Mouse (Mus musculus): ENCODE data around the gene Zfp423. TPM values are rescaled to one million over a fixed set of nuclear protein-coding genes. Genes with fewer than 3 reads are reported as not detected.

Zfp423 gene
- polyA plus RNA-seq, 1 experiment from 2014 or later: 7.5 TPM

DNA sequence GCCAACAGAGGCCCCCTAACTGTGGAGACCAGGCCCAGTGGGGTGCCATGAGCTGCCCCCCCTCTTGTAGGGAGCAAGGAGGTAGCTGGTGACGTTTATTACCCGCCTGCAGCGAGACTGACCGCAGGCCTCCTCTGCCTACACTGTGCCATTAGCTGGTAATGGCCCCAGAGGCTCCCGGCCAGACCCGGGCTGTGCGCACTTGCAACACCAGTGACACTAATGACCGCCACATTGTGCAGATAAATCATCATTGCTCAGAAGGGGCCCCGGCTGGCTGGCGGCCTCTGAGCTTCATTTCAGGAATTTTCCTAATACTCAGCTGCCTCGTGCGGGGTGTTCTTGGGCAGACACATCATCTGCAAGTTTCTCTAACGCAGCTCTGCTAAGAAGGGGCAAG is 206.7 kb downstream of the Zfp423 start:
- Histone ChIP-seq H3K4me2 (ENCODE audit: low read depth, low read length) (no peak overlapping the region), H3K9me3 (ENCODE audit: control insufficient read depth, low read length) (no peaks in the 10 kb centered on the region), H3K9ac (ENCODE audit: low read length) (no peak overlapping the region), H3K4me1 (replicated peaks; ENCODE audit: control insufficient read depth, insufficient read depth, low read length) (peaks cover 25% of the 10 kb centered on the region), H3K27ac (ENCODE audit: low read length) (no peak overlapping the region), H3K27me3 (ENCODE audit: control insufficient read depth, insufficient read depth, low read depth, low read length) (no peaks in the 10 kb centered on the region), H3K36me3 (ENCODE audit: control insufficient read depth, insufficient read depth, low read length) (no peaks in the 10 kb centered on the region), H3K4me3 (ENCODE audit: low read length) (no peak overlapping the region)
- ATAC-seq (ENCODE audit: low read depth): peak; percentile 79
- 58% methylated on average over 13 of the region's 13 CpGs for WGBS

DNA sequence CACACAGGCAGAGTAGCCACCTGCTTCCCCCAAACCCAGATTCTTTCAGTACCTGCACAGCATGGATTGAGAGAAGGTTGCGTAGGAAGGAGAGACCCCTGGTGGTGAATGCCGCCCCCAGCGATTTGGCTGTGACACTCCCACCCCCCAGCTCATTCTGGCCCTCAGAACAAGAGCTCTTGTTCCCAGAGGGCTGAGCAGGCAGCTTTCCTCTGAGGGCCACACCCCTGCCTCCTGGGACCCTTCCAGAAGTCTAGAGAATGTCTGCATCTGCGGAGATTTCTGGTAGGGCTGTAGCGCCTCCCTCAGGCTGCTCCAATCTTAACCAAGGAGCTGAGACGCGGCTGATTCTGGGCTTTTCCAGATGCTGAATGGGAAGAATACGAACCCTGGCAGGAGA is 211.8 kb downstream of the Zfp423 start:
- H3K27me3 ChIP-seq (ENCODE audit: control insufficient read depth, insufficient read depth, low read depth, low read length): no peaks in the 10 kb centered on the region
- H3K9ac ChIP-seq (ENCODE audit: low read length): no peak overlapping the region
- peaks cover 40% of the 10 kb centered on the region for H3K4me1 ChIP-seq (replicated peaks; ENCODE audit: control insufficient read depth, insufficient read depth, low read length)
- no peak overlapping the region for H3K4me3 ChIP-seq (ENCODE audit: low read length)
- 33% methylated on average over 8 of the region's 8 CpGs for WGBS
- H3K36me3 ChIP-seq (ENCODE audit: control insufficient read depth, insufficient read depth, low read length): no peaks in the 10 kb centered on the region
- no peak overlapping the region for H3K27ac ChIP-seq (ENCODE audit: low read length)
- no peak overlapping the region for H3K4me2 ChIP-seq (ENCODE audit: low read depth, low read length)
- peak; percentile 45 for ATAC-seq (ENCODE audit: low read depth)
- H3K9me3 ChIP-seq (ENCODE audit: control insufficient read depth, low read length): no peaks in the 10 kb centered on the region

DNA sequence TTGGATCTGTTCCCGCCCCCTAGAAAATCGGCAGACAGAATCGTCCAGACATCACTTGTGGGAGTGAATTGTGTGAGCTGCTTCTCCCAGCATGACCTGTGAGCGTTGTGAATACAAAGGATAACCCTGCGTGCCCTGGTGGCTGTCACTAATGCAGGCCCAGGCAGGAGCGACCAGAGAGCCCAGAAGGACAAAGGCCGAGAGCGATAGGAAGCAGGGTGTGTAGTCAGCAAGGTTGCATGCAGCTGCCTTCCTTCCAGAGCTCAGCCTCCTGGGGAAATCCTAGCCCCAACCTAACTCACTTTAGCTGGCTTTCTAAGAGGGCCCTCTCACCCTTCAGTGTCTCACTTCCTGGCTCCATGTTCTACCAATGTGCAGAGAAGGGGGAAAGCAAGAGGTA is 212.3 kb downstream of the Zfp423 start:
- Histone ChIP-seq H3K27ac (ENCODE audit: low read length) (no peak overlapping the region), H3K4me2 (ENCODE audit: low read depth, low read length) (no peak overlapping the region), H3K9me3 (ENCODE audit: control insufficient read depth, low read length) (no peaks in the 10 kb centered on the region), H3K4me1 (replicated peaks; ENCODE audit: control insufficient read depth, insufficient read depth, low read length) (peaks cover 37% of the 10 kb centered on the region), H3K27me3 (ENCODE audit: control insufficient read depth, insufficient read depth, low read depth, low read length) (no peaks in the 10 kb centered on the region), H3K4me3 (ENCODE audit: low read length) (no peak overlapping the region), H3K9ac (ENCODE audit: low read length) (no peak overlapping the region), H3K36me3 (ENCODE audit: control insufficient read depth, insufficient read depth, low read length) (no peaks in the 10 kb centered on the region)
- ATAC-seq (ENCODE audit: low read depth): no peak
- 23% methylated on average over 8 of the region's 8 CpGs for WGBS

DNA sequence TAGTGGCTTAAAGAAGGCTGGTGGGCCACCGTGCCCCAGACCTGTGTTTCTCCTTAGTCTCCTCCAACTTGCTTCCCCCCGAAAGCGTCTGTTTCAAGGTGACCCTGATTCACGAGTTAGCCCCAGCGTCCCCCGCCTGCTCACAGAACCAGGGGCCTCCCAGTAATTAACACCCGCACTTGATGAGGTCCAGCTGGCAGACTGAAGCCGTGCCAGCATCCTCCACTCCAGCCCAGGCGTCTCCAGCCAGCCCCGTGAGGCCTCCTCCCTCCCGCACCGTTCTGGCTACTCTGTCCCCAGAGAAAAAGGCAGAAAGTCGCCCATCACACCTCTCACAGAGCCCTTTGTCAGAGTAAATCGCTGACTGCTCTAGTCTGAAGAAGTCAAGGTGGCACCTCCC is 213.3 kb downstream of the Zfp423 start:
- peaks cover 31% of the 10 kb centered on the region for H3K4me1 ChIP-seq (replicated peaks; ENCODE audit: control insufficient read depth, insufficient read depth, low read length)
- H3K4me3 ChIP-seq (ENCODE audit: low read length): no peak overlapping the region
- no peaks in the 10 kb centered on the region for H3K9me3 ChIP-seq (ENCODE audit: control insufficient read depth, low read length)
- H3K27ac ChIP-seq (ENCODE audit: low read length): peak overlapping the region; percentile 27; the same call in 1 of the 2 replicates
- no peaks in the 10 kb centered on the region for H3K27me3 ChIP-seq (ENCODE audit: control insufficient read depth, insufficient read depth, low read depth, low read length)
- H3K4me2 ChIP-seq (ENCODE audit: low read depth, low read length): peak overlapping the region; percentile 22; the same call in 1 of the 2 replicates
- ATAC-seq (ENCODE audit: low read depth): peak; percentile 77
- no peak overlapping the region for H3K9ac ChIP-seq (ENCODE audit: low read length)
- no peaks in the 10 kb centered on the region for H3K36me3 ChIP-seq (ENCODE audit: control insufficient read depth, insufficient read depth, low read length)
- 37% methylated on average over 14 of the region's 14 CpGs for WGBS

- H3K4me2 ChIP-seq (ENCODE audit: low read depth, low read length): no peak overlapping the region
- H3K4me1 ChIP-seq (replicated peaks; ENCODE audit: control insufficient read depth, insufficient read depth, low read length): peaks cover 29% of the 10 kb centered on the region
- no peaks in the 10 kb centered on the region for H3K36me3 ChIP-seq (ENCODE audit: control insufficient read depth, insufficient read depth, low read length)
- H3K4me3 ChIP-seq (ENCODE audit: low read length): no peak overlapping the region
- no peak overlapping the region for H3K27ac ChIP-seq (ENCODE audit: low read length)
- no peaks in the 10 kb centered on the region for H3K27me3 ChIP-seq (ENCODE audit: control insufficient read depth, insufficient read depth, low read depth, low read length)
- ATAC-seq (ENCODE audit: low read depth): no peak
- no peak overlapping the region for H3K9ac ChIP-seq (ENCODE audit: low read length)
- 86% methylated on average over 20 of the region's 20 CpGs for WGBS
- no peaks in the 10 kb centered on the region for H3K9me3 ChIP-seq (ENCODE audit: control insufficient read depth, low read length)
These were observed 214.2 kb downstream of the Zfp423 start for GRCm38 (mm10) chr8:87745125-87745698.

- Histone ChIP-seq H3K36me3 (ENCODE audit: control insufficient read depth, insufficient read depth, low read length) (no peaks in the 10 kb centered on the region), H3K9me3 (ENCODE audit: control insufficient read depth, low read length) (no peaks in the 10 kb centered on the region), H3K4me1 (replicated peaks; ENCODE audit: control insufficient read depth, insufficient read depth, low read length) (peaks cover 27% of the 10 kb centered on the region), H3K4me3 (ENCODE audit: low read length) (no peak overlapping the region), H3K9ac (ENCODE audit: low read length) (no peak overlapping the region), H3K27me3 (ENCODE audit: control insufficient read depth, insufficient read depth, low read depth, low read length) (no peaks in the 10 kb centered on the region), H3K4me2 (ENCODE audit: low read depth, low read length) (no peak overlapping the region), H3K27ac (ENCODE audit: low read length) (no peak overlapping the region)
- no peak for ATAC-seq (ENCODE audit: low read depth)
- 73% methylated on average over 6 of the region's 6 CpGs for WGBS
These were observed 214.8 kb downstream of the Zfp423 start for GRCm38 (mm10) chr8:87744556-87744955.

GRCm38 (mm10) chr8:87742016-87742415 is 217.4 kb downstream of the Zfp423 start:
- H3K4me1 ChIP-seq (replicated peaks; ENCODE audit: control insufficient read depth, insufficient read depth, low read length): peaks cover 15% of the 10 kb centered on the region
- no peaks in the 10 kb centered on the region for H3K36me3 ChIP-seq (ENCODE audit: control insufficient read depth, insufficient read depth, low read length)
- ATAC-seq (ENCODE audit: low read depth): no peak
- H3K9me3 ChIP-seq (ENCODE audit: control insufficient read depth, low read length): no peaks in the 10 kb centered on the region
- no peak overlapping the region for H3K9ac ChIP-seq (ENCODE audit: low read length)
- no peak overlapping the region for H3K4me3 ChIP-seq (ENCODE audit: low read length)
- 92% methylated on average over 19 of the region's 19 CpGs for WGBS
- no peak overlapping the region for H3K4me2 ChIP-seq (ENCODE audit: low read depth, low read length)
- no peaks in the 10 kb centered on the region for H3K27me3 ChIP-seq (ENCODE audit: control insufficient read depth, insufficient read depth, low read depth, low read length)
- H3K27ac ChIP-seq (ENCODE audit: low read length): no peak overlapping the region

GRCm38 (mm10) chr8:87740946-87741530 is 218.4 kb downstream of the Zfp423 start:
- no peak overlapping the region for H3K9ac ChIP-seq (ENCODE audit: low read length)
- peaks cover 8% of the 10 kb centered on the region for H3K4me1 ChIP-seq (replicated peaks; ENCODE audit: control insufficient read depth, insufficient read depth, low read length)
- H3K9me3 ChIP-seq (ENCODE audit: control insufficient read depth, low read length): no peaks in the 10 kb centered on the region
- H3K27ac ChIP-seq (ENCODE audit: low read length): no peak overlapping the region
- no peak overlapping the region for H3K4me3 ChIP-seq (ENCODE audit: low read length)
- H3K36me3 ChIP-seq (ENCODE audit: control insufficient read depth, insufficient read depth, low read length): no peaks in the 10 kb centered on the region
- no peak overlapping the region for H3K4me2 ChIP-seq (ENCODE audit: low read depth, low read length)
- ATAC-seq (ENCODE audit: low read depth): no peak
- no peaks in the 10 kb centered on the region for H3K27me3 ChIP-seq (ENCODE audit: control insufficient read depth, insufficient read depth, low read depth, low read length)
- 91% methylated on average over 11 of the region's 11 CpGs for WGBS

GRCm38 (mm10) chr8:87737900-87738299 is 221.5 kb downstream of the Zfp423 start:
- no peak overlapping the region for H3K4me2 ChIP-seq (ENCODE audit: low read depth, low read length)
- H3K27ac ChIP-seq (ENCODE audit: low read length): no peak overlapping the region
- no peaks in the 10 kb centered on the region for H3K4me1 ChIP-seq (replicated peaks; ENCODE audit: control insufficient read depth, insufficient read depth, low read length)
- no peak overlapping the region for H3K4me3 ChIP-seq (ENCODE audit: low read length)
- no peak overlapping the region for H3K9ac ChIP-seq (ENCODE audit: low read length)
- no peak for ATAC-seq (ENCODE audit: low read depth)
- H3K36me3 ChIP-seq (ENCODE audit: control insufficient read depth, insufficient read depth, low read length): no peaks in the 10 kb centered on the region
- H3K9me3 ChIP-seq (ENCODE audit: control insufficient read depth, low read length): no peaks in the 10 kb centered on the region
- H3K27me3 ChIP-seq (ENCODE audit: control insufficient read depth, insufficient read depth, low read depth, low read length): no peaks in the 10 kb centered on the region
- 58% methylated on average over 11 of the region's 11 CpGs for WGBS
